Mouse (Mus musculus): ENCODE results near the gene 1500009L16Rik. TPM values are rescaled to one million over a fixed set of nuclear protein-coding genes. Genes with fewer than 3 reads are reported as not detected.

Gene 1500009L16Rik
- polyA plus RNA-seq, 1 experiment = 1.3 TPM

- H3K4me1 ChIP-seq (ENCODE audit: control insufficient read depth, insufficient read depth, low read length) = no peaks in the 10 kb centered on the region
- H3K27ac ChIP-seq (ENCODE audit: insufficient read depth, low read depth, low read length) = no peak overlapping the region
- H3K27me3 ChIP-seq (replicated peaks; ENCODE audit: control insufficient read depth, insufficient read depth, low read length) = no peaks in the 10 kb centered on the region
- no peak overlapping the region for H3K4me3 ChIP-seq (ENCODE audit: insufficient read depth, low read depth, low read length)
- no peaks in the 10 kb centered on the region for H3K36me3 ChIP-seq (ENCODE audit: control insufficient read depth, insufficient read depth, low read length)
- peak; percentile 23 for DNase-seq
- TF ChIP-seq CTCF (conservative IDR thresholded peaks at IDR 0.05; ENCODE audit: insufficient read depth, insufficient read length, low read depth, low read length) = no peak
- no peak for TF ChIP-seq POLR2A (IDR thresholded peaks at IDR 0.05; ENCODE audit: low read depth, low read length)
- 57% methylated on average over 8 of the region's 8 CpGs for WGBS
Measured at GRCm38 (mm10) chr10:83807251-83807650, 84.6 kb downstream of the 1500009L16Rik start.

Other genes with a start within 250 kb of the 1500009L16Rik start
- gene Aldh1l2, start 188.7 kb upstream of the 1500009L16Rik start, polyA plus RNA-seq (2012; rRNA removed) = 0.87 and 1.1 TPM in 2 replicates
- gene Washc4, start 179.1 kb upstream of the 1500009L16Rik start, polyA plus RNA-seq (2012; rRNA removed) = 2.8 and 4.0 TPM in 2 replicates
- 17.7 and 18.7 TPM in 2 replicates for gene Appl2, start 74.1 kb upstream of the 1500009L16Rik start, polyA plus RNA-seq (2012; rRNA removed)